Mouse (Mus musculus): ENCODE data around the gene Eif4g3. TPM values are rescaled to one million over a fixed set of nuclear protein-coding genes. Genes with fewer than 3 reads are reported as not detected.
A peak's percentile ranks its signal among the peaks of the same experiment; 100 is the strongest.

Eif4g3 gene
- polyA plus RNA-seq, 1 experiment from 2014 or later, result 48.6 TPM

- no peak overlapping the region for H3K4me3 ChIP-seq
- no peak for ATAC-seq (replicated peaks)
- H3K36me3 ChIP-seq, result peaks cover 37% of the 10 kb centered on the region
- no peak overlapping the region for H3K27ac ChIP-seq (replicated peaks)
- 91% methylated on average over 7 of the region's 7 CpGs for WGBS
- H3K4me1 ChIP-seq, result peaks cover 31% of the 10 kb centered on the region
- H3K9me3 ChIP-seq, result no peaks in the 10 kb centered on the region
- H3K27me3 ChIP-seq, result no peaks in the 10 kb centered on the region
- no peak overlapping the region for H3K9ac ChIP-seq (replicated peaks)
- H3K4me2 ChIP-seq (replicated peaks), result no peak overlapping the region
These were observed 227.9 kb downstream of the Eif4g3 start for GRCm38 (mm10) chr4:138220761-138221160.

GRCm38 (mm10) chr4:138221406-138221805 is 228.6 kb downstream of the Eif4g3 start:
- Histone ChIP-seq H3K4me3 (no peak overlapping the region), H3K4me2 (replicated peaks) (no peak overlapping the region), H3K36me3 (peaks cover 44% of the 10 kb centered on the region), H3K27me3 (no peaks in the 10 kb centered on the region), H3K9me3 (no peaks in the 10 kb centered on the region), H3K4me1 (peaks cover 28% of the 10 kb centered on the region), H3K9ac (replicated peaks) (no peak overlapping the region), H3K27ac (replicated peaks) (no peak overlapping the region)
- no peak for ATAC-seq (replicated peaks)
- 93% methylated on average over 5 of the region's 5 CpGs for WGBS

- Histone ChIP-seq H3K9ac (replicated peaks) (no peak overlapping the region), H3K4me2 (replicated peaks) (no peak overlapping the region), H3K36me3 (peaks cover 52% of the 10 kb centered on the region), H3K27ac (replicated peaks) (no peak overlapping the region), H3K9me3 (no peaks in the 10 kb centered on the region), H3K4me1 (peaks cover 28% of the 10 kb centered on the region), H3K27me3 (no peaks in the 10 kb centered on the region), H3K4me3 (no peak overlapping the region)
- no peak for ATAC-seq (replicated peaks)
- WGBS, result 92% methylated on average over 5 of the region's 5 CpGs
These were observed 229.6 kb downstream of the Eif4g3 start for GRCm38 (mm10) chr4:138222396-138222795.

- 91% methylated on average over 10 of the region's 10 CpGs for WGBS
- H3K27me3 ChIP-seq, result no peaks in the 10 kb centered on the region
- H3K4me3 ChIP-seq, result no peak overlapping the region
- no peak for ATAC-seq (replicated peaks)
- no peak overlapping the region for H3K27ac ChIP-seq (replicated peaks)
- H3K9me3 ChIP-seq, result no peaks in the 10 kb centered on the region
- peaks cover 17% of the 10 kb centered on the region for H3K4me1 ChIP-seq
- H3K36me3 ChIP-seq, result peaks cover 64% of the 10 kb centered on the region
- no peak overlapping the region for H3K9ac ChIP-seq (replicated peaks)
- no peak overlapping the region for H3K4me2 ChIP-seq (replicated peaks)
These were observed 230.8 kb downstream of the Eif4g3 start for GRCm38 (mm10) chr4:138223623-138224022.

GRCm38 (mm10) chr4:138246756-138247665 is 254.2 kb downstream of the Eif4g3 start:
- peaks cover 56% of the 10 kb centered on the region for H3K36me3 ChIP-seq
- no peak overlapping the region for H3K4me3 ChIP-seq
- H3K9me3 ChIP-seq, result no peaks in the 10 kb centered on the region
- no peaks in the 10 kb centered on the region; the same call in 1 of the 2 replicates for H3K27me3 ChIP-seq
- no peak overlapping the region for H3K9ac ChIP-seq (replicated peaks)
- H3K4me1 ChIP-seq, result peaks cover 23% of the 10 kb centered on the region
- H3K27ac ChIP-seq (replicated peaks), result no peak overlapping the region; the same call in 1 of the 2 replicates
- 70% methylated on average over 27 of the region's 27 CpGs for WGBS
- ATAC-seq (replicated peaks), result no peak
- H3K4me2 ChIP-seq (replicated peaks), result no peak overlapping the region

GRCm38 (mm10) chr4:138250088-138250960 is 257.5 kb downstream of the Eif4g3 start, which contains the start of the genes Sh2d5 and Kif17:
Gene Sh2d5, plus strand, starts transcription at chr4:138250403.
Gene Kif17, plus strand, starts transcription at chr4:138250435.
- no peaks in the 10 kb centered on the region for H3K9me3 ChIP-seq
- peak within 1 kb of the TSS; percentile 64 for H3K9ac ChIP-seq (replicated peaks)
- under 1% methylated on average over 71 of the region's 74 CpGs for WGBS
- ATAC-seq (replicated peaks), result peak; percentile 90
- H3K27ac ChIP-seq (replicated peaks), result 0 out of 2 replicates have a peak within 1 kb of the TSS, but pooled peaks have one; percentile 23
- H3K4me1 ChIP-seq, result peaks cover 32% of the 10 kb centered on the region
- peak within 1 kb of the TSS; percentile 97 for H3K4me2 ChIP-seq (replicated peaks)
- H3K36me3 ChIP-seq, result peaks cover 25% of the 10 kb centered on the region
- H3K27me3 ChIP-seq, result peaks cover 15% of the 10 kb centered on the region; the same call in 1 of the 2 replicates
- peak within 1 kb of the TSS; percentile 61 for H3K4me3 ChIP-seq

GRCm38 (mm10) chr4:138251819-138252218 is 259.0 kb downstream of the Eif4g3 start:
- ATAC-seq (replicated peaks), result no peak
- Histone ChIP-seq H3K4me3 (peak overlapping the region; percentile 61), H3K9ac (replicated peaks) (peak overlapping the region; percentile 64), H3K4me1 (peaks cover 32% of the 10 kb centered on the region), H3K36me3 (peaks cover 11% of the 10 kb centered on the region), H3K27me3 (peaks cover 15% of the 10 kb centered on the region; the same call in 1 of the 2 replicates), H3K27ac (replicated peaks) (no peak overlapping the region), H3K4me2 (replicated peaks) (peak overlapping the region; percentile 97), H3K9me3 (no peaks in the 10 kb centered on the region)
- WGBS, result under 1% methylated on average over 14 of the region's 14 CpGs

- no peaks in the 10 kb centered on the region for H3K9me3 ChIP-seq
- H3K4me1 ChIP-seq, result peaks cover 32% of the 10 kb centered on the region
- peaks cover 15% of the 10 kb centered on the region; the same call in 1 of the 2 replicates for H3K27me3 ChIP-seq
- WGBS, result 14% methylated on average over 5 of the region's 5 CpGs
- H3K4me3 ChIP-seq, result peak overlapping the region; percentile 61
- peaks cover 7% of the 10 kb centered on the region for H3K36me3 ChIP-seq
- ATAC-seq (replicated peaks), result no peak
- no peak overlapping the region for H3K27ac ChIP-seq (replicated peaks)
- H3K9ac ChIP-seq (replicated peaks), result peak overlapping the region; percentile 64
- peak overlapping the region; percentile 97 for H3K4me2 ChIP-seq (replicated peaks)
These were observed 259.4 kb downstream of the Eif4g3 start for GRCm38 (mm10) chr4:138252231-138252630.

- H3K36me3 ChIP-seq, result no peaks in the 10 kb centered on the region
- H3K9me3 ChIP-seq, result no peaks in the 10 kb centered on the region
- H3K27ac ChIP-seq (replicated peaks), result no peak overlapping the region
- 84% methylated on average over 22 of the region's 22 CpGs for WGBS
- no peak overlapping the region for H3K4me2 ChIP-seq (replicated peaks)
- H3K4me3 ChIP-seq, result no peak overlapping the region
- H3K4me1 ChIP-seq, result peaks cover 7% of the 10 kb centered on the region
- no peak for ATAC-seq (replicated peaks)
- H3K27me3 ChIP-seq, result peaks cover 15% of the 10 kb centered on the region; the same call in 1 of the 2 replicates
- no peak overlapping the region for H3K9ac ChIP-seq (replicated peaks)
These were observed 264.4 kb downstream of the Eif4g3 start for GRCm38 (mm10) chr4:138257116-138257687.

Data from forebrain, embryonic 15.5 days (tissue).